Mouse (Mus musculus) layer of hippocampus, adult 11-12 months (tissue): ENCODE results near the gene Pld1.
A peak's percentile ranks its signal among the peaks of the same experiment; 100 is the strongest.

ENCODE experiments used
- DNase-seq: peaks from one replicate; pipeline ENCODE4 v3.0.0; 2022; ENCODE audit warnings: low spot score

The Pld1 gene

DNA sequence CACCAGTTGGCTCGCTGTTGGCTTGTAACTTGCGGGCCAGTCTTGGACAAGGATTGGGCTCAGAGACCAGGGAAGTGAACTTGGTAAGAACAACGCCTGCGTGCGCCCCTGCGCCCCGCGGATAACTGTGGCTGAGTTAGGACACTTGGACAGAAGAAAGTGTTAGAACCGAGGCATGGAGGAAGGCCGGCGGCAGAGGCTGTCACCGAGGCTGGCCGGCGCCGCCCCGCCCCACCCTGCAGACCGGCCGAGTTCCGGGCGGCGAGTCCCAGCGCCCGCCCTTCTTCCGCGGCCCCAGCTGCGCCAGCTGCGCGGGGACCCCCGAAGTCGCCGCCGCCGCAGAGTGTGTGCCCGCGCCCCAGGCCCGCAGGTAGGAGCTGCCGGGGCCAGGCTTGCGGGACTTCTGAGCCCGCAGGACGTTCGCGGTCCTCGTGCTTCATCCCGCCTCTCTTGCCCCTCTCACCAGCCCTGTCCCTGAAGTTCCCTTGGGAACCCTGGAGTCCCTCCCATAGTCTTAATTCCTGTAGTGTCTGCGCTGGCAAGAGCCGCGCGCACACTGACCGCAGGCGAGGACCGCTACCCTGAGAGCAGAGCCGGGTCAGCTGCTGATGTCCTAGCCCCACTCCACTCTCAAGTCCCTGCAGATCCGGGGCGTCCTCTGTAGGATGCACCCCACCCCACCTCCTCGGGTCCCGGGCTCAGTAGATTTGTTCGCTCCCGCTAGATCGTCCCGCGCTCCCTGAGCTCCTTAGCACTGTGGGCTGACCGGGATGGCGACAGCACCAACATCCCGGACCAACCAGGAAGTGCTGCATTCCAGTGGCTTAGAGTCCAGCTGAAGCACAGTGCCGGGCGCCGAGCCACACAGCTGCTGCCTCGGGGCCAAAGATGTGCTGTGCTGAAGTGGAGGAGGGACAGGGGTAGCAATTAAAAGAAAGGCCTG is at the start of gene Pld1:
Pld1 (plus strand) TSS at position 315 of the 943 bp plus-strand sequence.
- DNase-seq, result peak; percentile 74

DNA sequence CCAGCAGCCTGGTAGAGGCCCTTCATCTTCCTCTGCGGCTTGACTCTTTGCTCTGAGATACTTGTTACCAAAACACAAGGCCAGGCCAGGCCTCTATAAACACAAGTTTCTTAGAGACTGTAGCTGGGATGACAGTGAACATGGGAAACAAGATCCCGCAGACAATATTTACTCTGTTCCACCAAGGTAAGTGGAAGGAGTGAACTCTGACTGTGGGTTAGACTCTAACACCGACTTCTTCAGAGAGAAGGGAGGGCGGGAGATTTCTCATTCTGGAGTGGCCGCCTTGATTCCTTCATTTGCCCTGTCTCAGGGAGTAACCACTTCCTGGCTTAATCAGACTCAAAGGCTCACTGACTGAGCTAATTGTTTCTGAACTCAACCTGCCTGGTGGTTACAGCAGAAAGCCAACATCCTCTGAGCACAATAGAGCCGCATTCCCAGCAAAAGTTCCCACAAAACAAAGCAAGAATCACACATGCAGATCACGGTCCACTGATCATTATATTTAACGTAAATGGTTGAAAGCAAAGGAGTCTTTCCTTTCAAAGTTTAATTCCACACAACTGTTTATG is 42.1 kb upstream of the Pld1 start, which contains the start of gene Tmem212:
Tmem212 (minus strand) TSS at position 51 of the 575 bp plus-strand sequence.
- DNase-seq, result no peak

DNA sequence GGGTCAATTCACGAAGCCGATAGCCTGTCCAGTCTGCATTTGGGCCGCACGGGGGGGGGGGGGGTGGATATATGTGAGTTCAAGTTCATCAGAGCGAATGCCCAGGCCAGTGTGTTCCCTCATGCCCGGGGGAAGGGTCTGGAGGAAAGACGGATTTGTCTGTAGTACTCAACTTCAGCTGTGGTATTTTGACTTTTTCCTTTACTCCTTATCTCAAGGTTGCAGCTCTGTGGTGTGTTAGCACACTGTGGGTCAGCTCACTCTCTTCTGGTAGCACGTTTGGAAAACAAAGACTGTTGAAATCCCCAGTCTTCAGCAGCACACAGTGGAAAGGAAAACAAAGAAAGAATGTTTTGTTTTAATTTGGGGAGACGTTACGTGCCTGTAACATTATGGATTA is 40.3 kb upstream of the Pld1 start:
- no peak for DNase-seq

DNA sequence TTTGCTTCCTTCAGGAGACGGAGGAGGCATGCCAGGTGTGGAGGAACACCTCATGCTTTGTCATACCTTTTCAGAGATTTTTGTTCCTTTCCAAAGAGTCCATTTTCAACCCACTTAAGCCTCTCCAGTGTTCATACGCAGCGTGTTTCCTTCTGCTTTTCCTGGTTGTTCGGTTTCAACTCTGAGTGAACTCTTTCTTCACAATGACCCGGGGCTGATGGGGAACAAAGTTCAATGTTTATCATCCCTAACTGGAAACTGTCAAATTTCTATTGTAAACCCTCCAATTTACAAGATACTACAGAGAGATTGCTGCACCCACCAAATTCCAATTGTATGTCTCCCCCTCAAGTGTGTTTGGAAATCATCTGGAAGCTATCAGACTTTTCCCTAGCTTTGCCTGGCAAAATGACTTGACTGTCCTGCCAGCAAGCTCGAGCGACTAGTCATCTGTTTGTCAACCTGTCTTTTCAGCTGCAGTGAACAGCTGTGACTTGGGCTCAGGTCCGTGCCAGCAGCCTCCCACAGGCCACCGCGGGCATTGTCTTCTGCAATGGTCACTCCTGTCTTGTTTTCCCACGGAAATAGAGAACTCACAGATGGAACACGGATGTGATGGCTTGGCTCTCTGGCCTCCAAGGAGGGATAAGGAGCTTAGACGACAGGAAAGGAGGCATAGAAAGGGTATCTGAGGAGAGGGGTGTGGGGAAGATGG is 39.3 kb upstream of the Pld1 start:
- peak; percentile 7 for DNase-seq

DNA sequence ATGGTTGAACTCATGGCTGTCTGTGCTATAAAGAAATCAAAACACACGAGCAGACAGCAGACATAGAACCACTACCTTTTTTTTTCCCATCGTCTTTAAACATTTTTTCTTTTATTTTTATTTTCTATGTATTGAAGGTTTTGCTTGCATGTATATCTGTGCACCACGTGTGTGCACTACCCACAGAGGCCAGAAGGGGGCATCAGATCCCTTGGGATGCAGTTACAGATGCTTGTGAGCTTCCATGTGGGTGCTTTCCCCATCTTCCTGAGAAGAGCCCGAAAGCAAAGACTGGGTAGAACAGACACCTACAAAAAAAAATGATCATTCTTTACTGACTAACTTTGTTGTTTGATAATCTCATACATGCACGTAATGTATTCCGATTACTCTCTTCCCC is 36.6 kb upstream of the Pld1 start:
- DNase-seq, result no peak

DNA sequence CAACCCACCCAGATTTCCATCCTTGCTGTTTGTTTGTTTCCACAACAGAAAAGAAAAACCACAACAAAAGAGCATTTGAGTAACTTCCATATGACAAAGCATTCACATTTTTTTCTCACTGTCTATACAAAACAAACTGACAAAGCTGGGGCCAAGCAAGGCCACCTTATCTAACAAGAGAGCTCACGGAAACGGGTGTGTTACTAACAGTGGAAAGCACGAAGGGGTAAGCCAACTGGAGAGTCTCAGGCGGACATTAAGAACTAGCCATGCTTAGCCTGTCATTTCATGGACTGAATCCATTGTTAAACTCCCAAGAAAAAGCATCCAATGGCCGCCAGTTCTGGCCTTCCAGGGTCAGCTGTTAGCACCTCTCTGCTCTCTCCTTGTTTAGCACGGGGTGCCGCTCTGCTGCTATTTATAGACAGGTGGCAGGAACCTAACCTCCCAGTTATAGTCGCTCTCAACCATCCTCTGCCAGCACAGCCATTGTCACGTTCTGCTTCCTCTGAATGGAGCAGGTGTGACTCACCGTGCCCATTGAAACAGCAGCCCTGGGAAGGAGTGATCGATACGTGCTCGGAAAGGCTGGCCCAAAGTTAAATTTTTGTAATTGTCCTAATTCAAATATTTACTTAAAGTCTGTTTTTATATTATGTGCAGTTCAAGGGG is 33.7 kb upstream of the Pld1 start:
- DNase-seq, result no peak

DNA sequence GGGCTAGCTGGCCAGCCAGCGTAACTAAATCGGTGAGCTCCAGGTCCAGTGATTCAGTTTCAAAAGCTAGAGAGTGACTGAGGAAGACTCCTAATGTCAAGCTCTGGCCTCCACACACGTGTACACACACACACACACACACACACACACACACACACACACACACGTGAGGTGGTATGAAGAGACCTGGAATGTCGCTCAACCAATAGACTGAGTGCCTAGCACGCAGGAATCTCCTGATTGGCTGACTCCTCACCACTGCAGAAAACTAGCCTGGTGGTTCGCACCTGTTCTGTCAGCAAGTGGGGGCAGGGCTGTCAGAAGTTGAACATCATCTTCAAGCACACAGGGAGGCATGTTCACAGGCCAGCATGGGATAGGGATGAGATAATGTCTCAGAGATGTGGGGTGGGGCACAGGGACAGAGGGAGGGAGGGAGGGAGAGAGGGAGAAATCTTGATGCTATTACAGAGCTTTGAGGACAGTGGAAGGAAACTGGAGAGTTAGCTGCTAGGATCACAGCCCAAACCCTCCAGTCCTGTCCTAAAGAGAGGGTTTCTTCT is 31.8 kb upstream of the Pld1 start:
- DNase-seq, result no peak

DNA sequence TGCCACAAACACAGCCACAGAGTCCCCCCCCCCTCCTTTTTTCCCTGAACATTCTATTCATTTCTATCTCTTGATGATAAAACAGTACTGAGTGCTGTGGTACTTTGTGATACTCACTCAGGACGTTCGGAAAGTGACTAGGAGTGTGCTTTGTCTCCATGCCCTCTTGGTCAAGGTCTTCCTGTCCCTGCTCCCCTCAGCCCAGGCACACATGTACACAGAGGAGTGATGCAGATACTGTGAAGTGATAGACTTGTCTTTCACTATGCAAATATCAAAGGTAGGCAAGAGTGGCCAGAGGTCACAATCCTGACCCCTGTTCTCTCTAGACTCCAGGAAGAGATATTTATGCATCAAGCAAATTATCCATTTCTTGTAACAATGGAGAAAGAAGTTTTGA is 31.2 kb upstream of the Pld1 start:
- no peak for DNase-seq

DNA sequence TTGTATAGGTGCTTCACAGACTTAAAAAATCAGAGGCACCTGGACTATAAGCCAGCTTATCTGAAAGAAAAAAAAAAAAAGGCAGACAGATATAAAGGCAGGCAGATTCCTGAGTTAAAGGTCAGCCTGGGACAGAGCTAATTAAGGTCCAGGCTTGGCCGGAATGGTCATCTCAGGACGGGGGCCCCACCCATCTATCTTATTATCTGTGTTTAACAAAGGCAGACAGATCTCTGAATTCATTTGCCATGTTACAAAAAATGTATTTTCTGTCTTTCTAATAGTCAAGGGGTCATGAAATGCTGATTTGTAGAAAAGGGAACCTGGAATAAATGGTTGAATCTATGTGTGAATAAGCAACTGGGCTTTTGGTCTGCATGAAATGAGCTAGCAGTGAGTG is 30.2 kb upstream of the Pld1 start:
- DNase-seq, result no peak

DNA sequence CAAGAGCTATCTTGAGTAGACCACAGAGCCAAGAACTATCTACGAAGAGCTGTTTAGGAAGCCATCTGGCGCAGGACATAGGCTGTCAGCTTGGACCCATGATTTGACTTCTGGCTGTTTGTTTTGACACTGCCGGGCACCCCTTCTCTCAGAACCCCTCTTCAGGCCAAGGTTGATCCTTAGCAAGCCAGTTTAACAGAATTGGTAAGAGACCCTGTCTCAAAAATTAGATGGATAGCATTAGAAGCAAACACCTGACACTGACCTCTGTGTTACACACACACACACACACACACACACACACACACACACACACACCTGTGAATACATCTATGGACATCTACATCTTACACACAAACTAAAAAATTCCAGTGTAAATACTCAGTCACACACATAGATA is 29.5 kb upstream of the Pld1 start:
- DNase-seq, result no peak

DNA sequence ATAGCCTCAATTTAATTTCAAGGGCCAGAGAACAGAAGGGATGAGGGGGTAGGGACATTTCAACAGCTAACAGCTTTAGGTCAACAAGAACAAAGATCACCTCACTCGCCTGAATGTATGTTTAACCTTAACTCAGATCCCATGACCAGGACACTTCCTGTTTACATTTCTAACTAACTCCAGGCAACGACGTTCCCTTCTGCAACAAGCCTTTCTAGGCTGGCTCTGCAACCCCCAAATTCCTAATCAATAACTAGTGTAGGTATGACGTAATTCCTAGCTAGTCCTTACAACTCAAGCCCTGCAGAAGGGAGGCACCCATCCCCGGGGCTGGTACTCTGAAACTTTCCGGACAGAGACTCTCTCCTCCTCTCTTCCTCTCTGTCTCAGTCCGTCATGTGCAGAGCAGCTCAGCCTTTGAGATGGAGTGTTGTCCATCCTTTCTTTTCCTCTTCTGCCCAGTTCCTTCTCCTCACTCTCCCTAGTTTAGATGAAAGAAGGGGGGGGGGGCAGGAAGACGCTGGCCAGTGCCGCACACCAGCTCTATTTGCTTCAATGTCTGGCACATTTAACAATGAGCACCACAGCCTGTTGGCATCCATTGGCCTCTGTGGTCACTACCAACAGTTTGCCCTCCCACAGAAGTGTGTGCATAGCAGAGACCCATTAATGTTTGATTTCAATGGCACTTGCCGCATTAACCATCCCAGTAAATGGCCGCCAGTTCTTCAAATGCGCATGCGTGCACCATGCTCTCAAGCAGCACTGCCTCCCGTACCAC is 19.6 kb upstream of the Pld1 start:
- no peak for DNase-seq

DNA sequence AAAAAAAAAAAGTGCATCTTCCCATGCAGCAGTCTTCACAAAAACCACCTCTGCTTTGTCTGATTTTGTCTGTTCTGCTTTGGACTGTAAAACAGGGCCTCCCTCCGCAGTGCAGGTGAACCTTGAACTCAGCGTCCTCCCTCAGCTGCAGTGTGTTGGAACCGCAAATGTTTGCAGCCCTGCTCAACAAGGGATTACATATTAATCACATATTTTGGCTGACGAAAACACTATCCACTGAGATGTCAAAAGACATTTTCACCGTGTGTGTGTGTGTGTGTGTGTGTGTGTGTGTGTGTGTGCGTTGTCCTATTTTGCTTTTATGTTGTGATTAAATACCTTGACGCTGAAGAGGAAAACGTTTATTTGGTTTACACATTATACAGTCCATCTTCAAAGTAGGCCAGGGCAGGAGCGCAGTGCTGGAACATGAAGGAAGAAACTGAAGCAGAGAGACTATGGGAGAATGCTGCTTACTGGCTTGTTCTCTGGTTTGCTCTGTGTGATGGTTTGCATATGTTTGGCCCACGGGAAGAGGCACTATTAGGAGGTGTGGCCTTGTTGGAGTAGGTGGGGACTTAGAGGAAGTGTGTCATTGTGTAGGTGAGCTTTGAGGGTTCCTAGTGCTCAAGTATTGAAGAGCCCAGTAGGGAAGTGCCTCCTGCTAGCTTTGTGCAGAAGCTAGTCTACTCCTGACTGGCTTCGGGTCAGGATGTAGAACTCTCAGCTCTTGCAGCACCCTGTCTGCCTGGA is 17.1 kb upstream of the Pld1 start:
- no peak for DNase-seq

DNA sequence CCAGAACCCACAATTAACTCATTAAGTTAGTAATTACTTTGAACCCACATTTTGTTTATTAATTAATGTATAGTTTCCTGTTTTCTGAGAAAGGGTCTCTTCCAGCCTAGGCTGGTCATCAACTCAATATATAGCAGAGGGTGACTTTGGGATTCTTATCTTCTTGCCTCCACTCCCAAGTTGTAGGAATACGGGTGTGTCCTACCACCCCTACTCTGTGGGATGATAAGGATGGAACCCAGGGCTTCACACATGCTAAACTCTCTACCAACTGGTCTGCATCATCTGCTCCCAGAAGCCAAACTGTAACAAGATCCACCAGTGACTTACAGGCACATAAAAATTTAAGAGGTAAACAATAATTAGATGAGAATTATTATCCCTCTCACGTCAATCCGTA is 14.5 kb upstream of the Pld1 start:
- no peak for DNase-seq

DNA sequence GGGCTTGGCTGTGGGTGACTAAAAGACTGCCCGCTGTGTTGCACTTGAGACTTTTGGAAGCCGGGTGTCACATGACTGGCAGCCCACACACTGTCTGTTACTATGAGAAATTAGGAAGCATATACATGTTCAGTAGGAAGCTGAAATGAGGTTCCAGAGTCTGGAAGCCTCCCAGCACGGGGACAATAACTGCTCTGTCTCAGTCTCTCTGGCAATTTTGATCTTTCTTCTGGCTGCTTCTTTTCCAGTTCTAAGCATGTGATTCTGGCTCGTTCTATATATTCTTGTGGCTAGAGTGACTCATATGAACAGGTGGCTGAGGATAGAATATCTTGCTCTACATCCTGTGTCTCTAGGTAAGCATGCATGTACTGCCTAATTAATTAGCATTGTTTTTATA is 9.3 kb upstream of the Pld1 start:
- no peak for DNase-seq

DNA sequence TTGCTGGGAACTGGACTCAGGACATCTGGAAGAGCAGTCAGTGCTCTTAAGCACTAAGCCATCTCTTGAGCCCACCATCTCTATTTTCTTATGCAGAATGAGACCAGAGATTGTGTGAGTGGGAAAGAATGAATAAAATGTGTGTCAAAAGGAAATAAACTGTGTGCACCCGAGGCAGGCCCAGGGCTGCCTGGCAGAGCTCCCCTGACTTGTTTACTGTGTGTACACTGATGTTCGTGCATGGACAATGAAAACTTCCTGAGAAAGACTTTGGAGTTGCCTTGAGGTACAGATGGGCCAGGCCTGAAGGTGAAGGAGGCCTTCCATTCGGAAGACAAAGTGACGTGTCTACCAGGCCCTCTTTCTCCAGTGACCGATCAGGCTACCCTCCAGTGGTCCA is 6.1 kb upstream of the Pld1 start:
- DNase-seq, result no peak

DNA sequence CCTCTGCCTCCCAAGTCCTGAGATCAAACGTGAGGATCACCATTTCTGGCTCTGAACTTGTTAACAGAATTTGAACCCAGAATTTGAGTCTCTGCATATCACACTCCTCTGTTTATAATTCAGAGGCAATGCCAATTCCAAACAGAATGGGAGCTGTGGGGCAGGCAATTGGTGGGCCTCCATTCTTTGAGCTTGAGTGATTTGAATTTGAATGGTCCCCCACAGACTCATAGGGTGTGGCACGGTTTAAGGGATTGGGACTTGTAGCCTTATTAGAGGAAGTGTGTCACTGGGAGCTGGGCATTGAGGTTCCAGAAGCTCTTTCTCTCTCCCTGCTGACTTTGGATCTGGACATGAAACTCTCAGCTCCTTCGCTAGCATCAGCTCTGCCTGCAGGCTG is 2.9 kb upstream of the Pld1 start:
- no peak for DNase-seq

DNA sequence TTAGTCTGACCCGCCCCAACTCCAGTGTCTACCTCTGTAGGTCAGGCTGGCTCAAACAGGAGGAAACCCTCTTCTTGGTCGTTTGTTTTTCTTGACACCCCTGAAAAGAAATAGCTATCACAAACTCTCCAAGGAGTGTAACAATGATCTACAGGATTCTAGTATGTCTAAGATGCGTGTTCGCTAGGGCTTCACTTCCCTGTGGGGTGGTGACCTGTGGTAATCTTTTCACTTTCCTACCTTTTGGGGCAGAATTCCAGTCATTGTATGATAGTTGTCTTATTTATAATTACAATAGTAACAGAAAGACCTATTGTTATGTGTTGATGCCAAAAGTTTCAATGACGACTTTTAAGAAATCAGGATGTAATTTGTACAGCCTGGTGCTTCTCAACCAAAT is 1.8 kb upstream of the Pld1 start:
- no peak for DNase-seq

DNA sequence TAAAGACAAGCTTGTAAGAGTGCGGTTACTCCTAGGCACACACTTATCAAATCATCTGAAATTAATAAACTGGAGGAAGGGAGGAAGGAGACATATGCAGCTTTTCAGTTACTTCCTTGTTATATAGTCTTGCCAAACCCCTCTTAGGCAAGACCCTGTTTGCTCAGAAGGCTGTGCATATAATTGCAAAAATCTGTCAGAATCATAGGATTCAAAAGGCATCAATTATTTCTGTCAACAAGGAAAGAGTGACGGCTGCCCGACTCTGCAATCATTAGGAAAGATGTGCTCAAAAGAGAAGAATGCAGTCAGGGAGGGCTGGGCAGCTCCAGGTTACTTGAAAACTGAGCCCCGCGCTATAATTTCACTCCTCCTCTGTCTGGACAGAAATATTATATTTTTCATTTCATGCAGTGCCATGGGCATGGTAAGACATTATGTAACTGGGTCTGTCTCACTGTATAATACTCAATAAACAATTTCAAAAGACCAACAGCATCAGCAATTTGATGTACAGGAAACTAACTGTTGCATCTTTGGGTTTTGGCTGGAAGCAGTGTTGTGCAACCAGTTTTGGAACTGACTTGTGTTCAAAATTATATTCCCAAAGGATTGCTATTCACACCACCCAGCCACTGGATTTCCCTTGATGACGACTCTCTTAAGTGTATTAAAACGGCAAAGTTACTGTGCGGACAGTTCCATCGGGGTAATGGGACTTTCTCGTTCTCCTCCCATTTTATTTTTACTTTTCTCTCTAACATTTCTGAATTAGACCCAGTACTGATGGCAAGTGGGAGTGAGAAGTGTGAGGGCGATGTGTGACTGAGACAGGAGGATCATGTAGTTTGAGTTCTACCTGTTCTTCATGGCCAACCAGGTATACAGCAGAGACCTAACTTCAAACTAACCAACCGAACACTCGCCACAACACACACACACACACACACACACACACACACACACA is 1.1 kb upstream of the Pld1 start:
- DNase-seq, result no peak

DNA sequence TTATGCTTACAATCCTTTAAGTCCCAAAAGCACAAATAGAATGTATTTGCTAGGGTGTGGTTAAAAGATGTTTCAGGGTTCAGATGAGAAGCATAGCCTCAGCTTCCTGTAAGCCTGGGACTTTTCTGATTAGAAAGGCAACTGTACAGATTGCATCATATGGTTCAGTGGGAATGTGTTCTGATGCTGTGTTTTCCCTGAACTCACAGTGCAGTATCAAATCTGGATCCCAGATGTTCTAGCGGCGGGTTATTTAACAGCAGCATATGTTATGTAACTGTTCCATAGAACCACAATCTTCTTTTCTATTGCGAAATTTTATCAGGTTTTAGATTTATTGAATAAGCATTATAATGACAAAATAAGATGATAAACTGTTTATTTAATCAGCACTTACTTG is 3.1 kb downstream of the Pld1 start:
- DNase-seq, result no peak
